Mouse (Mus musculus) right cerebral cortex, adult 2 months (tissue): ENCODE results near the gene Isoc2a.

Experiments used
- DNase-seq, 2 experiments: peaks; one replicate each; pipeline ENCODE4 v3.0.0; 2021 to 2022; ENCODE audit warnings: low spot score in 2 of 2

Gene Isoc2a

GRCm38 (mm10) chr7:4915669-4916416 is 38.9 kb downstream of the Isoc2a start:
- peak in 1 of 2 experiments; percentile 60 for DNase-seq

DNA sequence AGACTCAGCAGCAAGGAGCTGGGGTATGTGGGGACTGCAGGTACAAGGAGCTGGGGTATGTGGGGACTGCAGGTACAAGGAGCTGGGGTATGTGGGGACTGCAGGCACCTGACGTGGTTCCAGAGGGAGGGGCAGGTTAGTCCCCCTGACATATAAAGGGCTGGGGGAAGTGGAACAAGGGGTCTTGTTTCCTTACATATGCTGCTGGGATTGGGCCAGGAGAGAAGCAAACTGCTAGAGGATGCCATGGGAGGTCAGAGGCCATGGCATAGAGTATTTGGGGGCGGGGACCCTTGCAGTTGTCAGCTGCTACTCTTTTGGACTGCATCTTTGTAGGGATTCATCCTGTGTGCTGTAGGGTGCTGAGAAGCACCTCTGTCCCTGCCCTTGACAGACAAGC is 40.5 kb downstream of the Isoc2a start:
- no peak for DNase-seq

GRCm38 (mm10) chr7:4918681-4919080 is 41.7 kb downstream of the Isoc2a start:
- no peak for DNase-seq

DNA sequence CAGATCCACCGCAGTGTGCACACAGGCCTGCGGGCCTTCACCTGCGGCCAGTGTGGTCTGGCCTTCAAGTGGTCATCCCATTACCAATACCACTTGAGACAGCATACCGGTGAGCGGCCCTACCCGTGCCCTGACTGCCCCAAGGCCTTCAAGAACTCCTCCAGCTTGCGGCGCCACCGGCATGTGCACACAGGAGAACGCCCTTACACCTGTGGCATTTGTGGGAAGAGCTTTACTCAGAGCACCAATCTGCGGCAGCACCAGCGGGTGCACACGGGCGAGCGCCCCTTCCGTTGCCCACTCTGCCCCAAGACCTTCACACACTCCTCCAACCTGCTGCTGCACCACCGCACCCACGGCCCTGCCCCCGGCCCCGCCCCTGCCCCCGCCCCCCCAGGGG is 42.1 kb downstream of the Isoc2a start:
- no peak for DNase-seq

GRCm38 (mm10) chr7:4919971-4920370 is 43.0 kb downstream of the Isoc2a start:
- no peak for DNase-seq

- no peak for DNase-seq
These were observed 43.5 kb downstream of the Isoc2a start for GRCm38 (mm10) chr7:4920496-4920895.

DNA sequence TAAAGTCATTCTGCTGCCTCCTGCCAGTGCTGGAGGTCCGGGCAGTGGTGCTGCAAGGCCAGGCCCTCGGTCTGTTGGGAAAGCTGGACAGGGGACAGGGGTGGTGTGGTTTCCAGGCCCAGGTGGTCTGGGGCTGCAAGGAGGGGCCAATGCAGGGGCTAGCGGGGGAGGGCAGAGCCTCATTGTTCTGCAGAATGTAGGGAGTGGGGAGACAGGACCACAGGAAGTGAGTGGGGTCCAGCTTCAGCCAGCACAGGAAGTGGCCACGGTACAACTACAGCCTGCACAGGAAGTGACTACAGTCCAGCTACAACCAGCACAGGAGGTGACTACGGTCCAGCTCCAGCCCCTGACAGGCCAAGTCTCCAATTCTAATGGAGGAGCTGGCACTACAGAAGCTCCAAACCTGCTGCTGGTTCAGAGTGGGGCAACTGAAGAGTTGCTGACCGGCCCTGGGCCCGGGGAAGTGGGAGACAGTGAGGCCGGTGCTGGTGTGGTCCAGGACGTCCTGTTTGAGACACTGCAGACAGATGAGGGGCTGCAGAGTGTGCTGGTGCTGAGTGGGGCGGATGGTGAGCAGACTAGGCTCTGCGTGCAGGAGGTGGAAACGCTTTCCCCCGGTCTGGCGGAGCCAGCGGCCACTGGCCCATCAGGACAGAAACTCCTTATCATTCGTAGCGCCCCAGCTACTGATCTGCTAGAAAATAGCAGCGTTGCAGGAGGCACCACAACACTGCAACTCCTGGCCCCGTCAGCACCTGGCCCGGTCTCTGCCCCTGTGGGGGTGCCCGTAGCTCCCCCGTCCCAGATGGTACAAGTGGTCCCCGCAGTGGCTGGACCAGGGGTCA is 44.2 kb downstream of the Isoc2a start:
- no peak for DNase-seq

GRCm38 (mm10) chr7:4921824-4922482 is 45.0 kb downstream of the Isoc2a start, which contains the start of gene Nat14:
TSS of gene Nat14 (plus strand) at chr7:4922028.
- no peak for DNase-seq

DNA sequence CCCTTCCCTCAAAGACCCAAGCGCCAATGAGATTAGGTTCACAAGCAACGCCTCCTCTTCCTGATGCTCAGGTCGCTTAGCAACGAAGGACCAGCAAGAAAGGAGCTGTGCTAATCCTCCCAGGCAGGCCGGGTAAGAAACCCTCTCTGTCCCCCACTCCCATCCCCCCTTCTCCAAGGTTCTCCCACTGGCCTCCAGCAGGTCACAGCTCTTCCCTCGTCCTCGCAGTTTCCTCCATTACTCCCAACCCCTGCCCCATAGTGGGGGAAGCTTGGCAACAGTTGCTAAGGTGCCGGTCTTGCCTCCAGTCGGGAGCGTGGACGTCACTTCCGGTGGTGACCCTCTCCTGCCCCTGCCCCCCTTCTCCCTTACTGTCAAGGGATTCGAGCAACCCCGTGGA is 45.6 kb downstream of the Isoc2a start:
- peak; percentile 89 to 90 for DNase-seq

DNA sequence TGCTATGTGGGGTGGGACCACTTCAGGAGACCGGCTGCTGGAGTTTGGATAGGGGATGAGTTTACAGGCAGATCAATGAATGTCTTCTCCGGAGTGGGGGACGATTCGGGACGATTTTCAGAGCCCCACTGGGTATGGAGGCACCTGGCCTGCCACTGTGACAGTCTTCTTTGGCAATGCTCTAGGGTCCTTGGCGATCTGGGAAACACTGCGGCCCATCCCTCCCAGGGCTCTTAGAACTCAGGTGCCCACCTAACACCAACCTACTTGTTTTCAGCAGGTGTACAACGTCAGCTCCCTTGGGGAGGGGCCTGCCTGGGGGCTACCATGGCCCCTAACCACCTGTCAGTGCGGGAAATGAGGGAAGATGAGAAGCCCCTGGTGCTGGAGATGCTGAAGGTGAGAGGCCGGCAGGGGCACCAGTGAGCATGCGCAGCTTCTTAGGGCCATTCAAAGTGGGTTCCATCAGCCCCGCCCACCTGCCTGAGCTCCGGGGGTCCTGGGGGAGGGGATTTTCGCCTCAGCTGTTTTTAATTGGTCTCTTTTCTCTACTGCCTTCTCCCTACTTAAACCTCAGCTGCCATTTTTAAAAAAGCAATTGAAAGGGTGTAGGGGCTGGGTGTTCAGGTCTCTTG is 46.1 kb downstream of the Isoc2a start:
- peak; percentile 76 to 80 for DNase-seq

DNA sequence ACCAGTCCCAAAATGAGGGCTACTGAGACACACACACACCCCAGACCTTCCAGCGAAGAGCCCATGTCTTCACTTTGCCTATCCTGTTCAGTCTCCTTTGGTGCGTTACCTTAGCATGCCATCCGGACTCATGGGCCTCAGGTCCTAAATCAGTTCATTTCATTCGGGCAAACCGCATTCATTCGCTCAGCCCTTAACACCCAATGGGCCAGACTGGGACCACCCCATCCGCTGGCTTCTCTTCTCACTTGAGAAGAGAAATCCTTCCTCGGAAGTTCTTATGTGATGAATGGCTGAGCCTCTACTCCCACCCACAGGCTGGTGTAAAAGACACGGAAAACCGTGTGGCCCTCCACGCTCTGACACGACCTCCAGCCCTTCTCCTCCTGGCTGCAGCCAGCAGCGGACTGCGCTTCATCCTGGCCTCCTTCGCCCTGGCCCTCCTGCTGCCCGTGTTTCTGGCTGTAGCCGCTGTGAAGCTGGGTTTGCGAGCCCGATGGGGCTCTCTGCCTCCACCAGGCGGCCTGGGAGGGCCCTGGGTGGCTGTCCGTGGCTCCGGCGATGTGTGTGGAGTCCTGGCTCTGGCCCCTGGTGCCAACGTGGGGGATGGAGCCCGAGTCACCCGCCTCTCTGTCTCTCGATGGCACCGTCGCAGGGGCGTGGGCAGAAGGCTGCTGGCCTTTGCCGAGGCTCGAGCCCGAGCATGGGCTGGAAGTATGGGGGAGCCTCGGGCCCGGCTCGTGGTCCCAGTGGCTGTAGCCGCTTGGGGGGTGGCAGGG is 46.8 kb downstream of the Isoc2a start:
- peak; percentile 56 to 64 for DNase-seq

- no peak for DNase-seq
These were observed 47.5 kb downstream of the Isoc2a start for GRCm38 (mm10) chr7:4924483-4924882.

- peak; percentile 31 to 53 for DNase-seq
These were observed 47.9 kb downstream of the Isoc2a start for GRCm38 (mm10) chr7:4924891-4925301.

DNA sequence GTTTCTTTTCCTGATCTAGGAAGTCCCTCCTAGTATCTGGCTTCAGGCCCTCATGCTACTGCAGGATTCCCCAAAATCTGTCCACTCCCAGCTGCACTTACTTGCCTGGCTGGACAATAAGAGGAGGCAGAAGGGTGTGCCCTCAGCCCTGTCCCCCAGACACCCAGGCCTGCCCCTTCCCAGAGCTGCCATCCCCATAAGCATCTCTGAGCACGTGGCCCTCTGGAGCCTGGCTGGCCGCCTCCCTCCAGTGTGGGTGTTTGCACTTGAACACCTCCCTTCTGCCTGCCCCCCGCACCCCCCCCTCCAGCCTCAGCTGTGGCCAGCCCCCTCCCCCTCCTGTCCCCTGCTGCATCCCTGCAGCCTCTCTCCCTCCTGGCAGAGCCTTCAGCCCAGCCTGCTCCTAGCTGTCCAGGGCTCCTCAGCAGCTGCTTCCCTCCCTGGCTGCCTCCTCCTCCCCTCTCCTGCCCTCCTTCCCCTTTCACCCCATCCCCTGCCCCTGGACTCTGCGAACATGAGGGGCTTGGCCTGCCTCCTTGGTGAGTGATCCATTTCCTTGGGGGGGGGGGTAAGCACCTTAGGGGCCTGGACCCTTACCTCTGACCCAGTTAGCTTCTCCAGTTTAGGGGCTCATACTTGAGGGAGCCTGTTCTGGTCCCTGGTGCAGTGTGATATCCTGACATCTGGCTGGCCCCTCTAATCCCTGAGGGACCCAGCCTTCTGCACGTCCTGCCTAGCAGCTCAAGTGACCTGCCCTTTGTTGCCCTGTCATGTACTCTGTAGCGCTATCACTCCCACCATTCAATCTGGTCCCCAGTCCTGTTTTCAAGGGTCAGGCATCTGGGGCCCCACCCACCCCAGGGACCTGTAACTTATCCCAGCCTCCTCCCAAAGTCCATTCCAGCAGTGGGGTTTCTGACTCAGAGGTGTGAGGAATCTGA is 48.8 kb downstream of the Isoc2a start, which contains the start of gene Ssc5d:
Gene Ssc5d (plus strand): TSS at position 345 of the 941 bp plus-strand sequence.
- DNase-seq, result no peak

- no peak for DNase-seq
These were observed 49.9 kb downstream of the Isoc2a start for GRCm38 (mm10) chr7:4926849-4927248.

DNA sequence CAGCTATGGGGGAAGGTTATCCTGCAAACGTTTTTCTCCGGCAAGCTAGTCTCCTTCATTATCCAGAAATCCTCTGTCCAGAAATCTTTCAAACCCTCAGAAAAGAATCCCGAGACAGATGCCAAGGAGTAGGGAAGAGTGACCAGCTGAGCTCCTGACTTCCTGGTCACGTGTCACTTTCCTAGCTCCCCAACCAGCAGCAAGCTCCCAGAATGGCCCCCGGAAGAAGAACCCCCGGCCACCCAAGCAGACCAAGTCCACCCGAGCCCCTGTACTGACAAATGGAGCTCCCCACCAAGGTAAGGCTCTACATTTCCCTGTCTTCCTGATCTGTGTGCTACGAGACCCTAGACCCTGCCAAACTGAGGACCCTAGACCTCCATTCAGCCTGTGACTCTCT is 50.8 kb downstream of the Isoc2a start:
- DNase-seq, result no peak

- no peak for DNase-seq
These were observed 51.4 kb downstream of the Isoc2a start for GRCm38 (mm10) chr7:4928323-4928722.

GRCm38 (mm10) chr7:4933103-4933502 is 56.1 kb downstream of the Isoc2a start:
- DNase-seq, result no peak

- no peak for DNase-seq
These were observed 57.4 kb downstream of the Isoc2a start for GRCm38 (mm10) chr7:4934160-4934914.
